Mouse (Mus musculus) limb, embryonic 10.5 days (tissue): ENCODE results near the gene Shisa4. TPM values are rescaled to one million over a fixed set of nuclear protein-coding genes. Genes with fewer than 3 reads are reported as not detected.

Experiments used
- polyA plus RNA-seq: library from polyadenylated mRNA; unstranded; fragments of >200 nt; fragmentation: Nextera tagmentation; extraction: Ambion mirVana; gene quantifications from 2 replicates; pipeline ENCODE4 v1.2.1, GENCODE M21; 2016

The Shisa4 gene
- polyA plus RNA-seq, 1 experiment from 2014 or later: 57.5 TPM

Other genes with a start within 250 kb of the Shisa4 start
- 1.4 and 1.9 TPM in 2 replicates for gene Ptpn7, start 242.5 kb downstream of the Shisa4 start, polyA plus RNA-seq
- gene Arl8a, start 228.4 kb downstream of the Shisa4 start, polyA plus RNA-seq: 32.7 and 42.2 TPM in 2 replicates
- gene Gpr37l1, start 207.6 kb downstream of the Shisa4 start, polyA plus RNA-seq: not detected in 2 replicates
- gene Elf3, start 116.7 kb downstream of the Shisa4 start, polyA plus RNA-seq: 8.2 and 8.8 TPM in 2 replicates
- gene Rnpep, start 91.2 kb downstream of the Shisa4 start, polyA plus RNA-seq: 103 and 113 TPM in 2 replicates
- gene Timm17a, start 61.5 kb downstream of the Shisa4 start, polyA plus RNA-seq: 201 and 243 TPM in 2 replicates
- gene Lmod1, start 50.4 kb downstream of the Shisa4 start, polyA plus RNA-seq: 0.28 and 0.39 TPM in 2 replicates
- gene Ipo9, start 55.3 kb upstream of the Shisa4 start, polyA plus RNA-seq: 195 and 209 TPM in 2 replicates
- gene Nav1, start 232.1 kb upstream of the Shisa4 start, polyA plus RNA-seq: 16.1 and 18.3 TPM in 2 replicates